Mouse (Mus musculus) heart, postnatal 0 days (tissue): Measurements from ENCODE around the gene Nsd2. TPM values are rescaled to one million over a fixed set of nuclear protein-coding genes. Genes with fewer than 3 reads are reported as not detected.

Experiments
- ATAC-seq: fragments of 200-750 bp; cut with Nextera tagmentation; 2 replicates; pipeline ENCODE4 v1.8.0; 2017; ENCODE audit warnings: low read depth, moderate number of reproducible peaks, moderate library complexity; ENCODE audit not compliant: insufficient read depth
- DNase-seq: peaks from one replicate; pipeline ENCODE4 v3.0.0-alpha.2; 2016; ENCODE audit warnings: low spot score
- H3K27ac ChIP-seq: fragments of 300-500 bp; sonication (generic); 2 replicates; pipeline ENCODE4 v1.5.1; 2014; ENCODE audit warnings: low read depth, mild to moderate bottlenecking
- H3K27me3 ChIP-seq: fragments of 300-500 bp; sonication (generic); 2 replicates; pipeline ENCODE4 v1.6.1; 2014; ENCODE audit warnings: low read length, mixed read lengths; ENCODE audit not compliant: control insufficient read depth, insufficient read depth
- H3K36me3 ChIP-seq: fragments of 300-500 bp; sonication (generic); replicated peaks from 2 replicates; pipeline ENCODE4 v1.6.1; 2014; ENCODE audit warnings: low read length, mixed read lengths; ENCODE audit not compliant: control insufficient read depth, insufficient read depth
- H3K4me1 ChIP-seq: fragments of 300-500 bp; sonication (generic); 2 replicates; pipeline ENCODE4 v1.6.1; 2014; ENCODE audit warnings: antibody characterized with exemption; ENCODE audit not compliant: control insufficient read depth, insufficient read depth
- H3K4me2 ChIP-seq: fragments of 300-500 bp; sonication (generic); 2 replicates; pipeline ENCODE4 v1.6.1; 2014; ENCODE audit warnings: low read depth, mild to moderate bottlenecking, low read length, moderate library complexity
- H3K4me3 ChIP-seq: fragments of 300-500 bp; sonication (generic); 2 replicates; pipeline ENCODE4 v1.5.1; 2014; ENCODE audit warnings: low read depth, low read length
- H3K9ac ChIP-seq: fragments of 300-500 bp; sonication (generic); replicated peaks from 2 replicates; pipeline ENCODE4 v1.6.1; 2014; ENCODE audit warnings: low read depth, low read length, mixed read lengths
- H3K9me3 ChIP-seq: fragments of 300-500 bp; sonication (generic); replicated peaks from 2 replicates; pipeline ENCODE4 v1.6.1; 2016; ENCODE audit warnings: low read length; ENCODE audit not compliant: control insufficient read depth
- CTCF ChIP-seq: IDR thresholded peaks from 2 replicates; pipeline ENCODE4 v1.5.1; 2016; ENCODE audit warnings: antibody characterized with exemption, control low read depth, low read depth
- EP300 ChIP-seq: IDR thresholded peaks from 2 replicates; pipeline ENCODE4 v1.6.1; 2016; ENCODE audit warnings: antibody characterized with exemption, low read depth
- WGBS: fragments of 180-500 bp; shearing (Covaris S2); extraction: QIAGEN DNeasy Blood & Tissue Kit; methylation state at CpG from one replicate; pipeline ENCODE4 v1.1.7; 2014; 5-methylcytosine and 5-hydroxymethylcytosine counted together
- polyA plus RNA-seq: library from polyadenylated mRNA; unstranded; fragments of >200 nt; fragmentation: Nextera tagmentation; extraction: Ambion mirVana; gene quantifications from 2 replicates; pipeline ENCODE4 v1.2.1, GENCODE M21; 2015
- total RNA-seq: library from RNA; depleted of rRNA; stranded (reverse); fragments of >200 nt; gene quantifications from 2 replicates; pipeline ENCODE4 v1.2.3, GENCODE M21; 2014; ENCODE audit warnings: low replicate concordance

Gene Nsd2
- total and polyA plus RNA-seq, 2 experiments from 2014 or later: 11.2 to 13.6 TPM

DNA sequence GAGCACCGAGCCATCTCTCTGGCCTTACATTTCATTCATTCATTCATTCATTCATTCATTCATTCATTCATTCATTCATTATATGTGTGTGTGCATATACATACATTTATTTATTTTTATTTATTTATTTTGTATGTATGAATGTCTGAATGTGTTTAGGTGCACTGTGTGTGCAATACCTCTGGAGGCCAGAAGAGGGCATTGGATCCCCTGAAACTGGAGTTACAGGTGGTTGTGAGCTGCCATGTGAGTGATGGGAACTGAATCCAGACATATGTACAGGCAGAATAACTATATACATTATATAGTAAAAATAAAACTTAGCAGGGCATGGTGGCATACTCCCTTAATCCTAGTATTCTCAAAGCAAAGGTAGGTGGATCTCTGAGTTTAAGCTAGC, 32.6 kb downstream of the Nsd2 start:
- no peaks in the 10 kb centered on the region for H3K9me3 ChIP-seq
- H3K4me3 ChIP-seq: no peak overlapping the region
- no peak for DNase-seq
- TF ChIP-seq EP300 (no peak), CTCF (no peak)
- H3K4me2 ChIP-seq: no peak overlapping the region
- WGBS: 100% methylated on average over 1 of the region's 1 CpGs
- no peaks in the 10 kb centered on the region for H3K27me3 ChIP-seq
- no peak overlapping the region for H3K9ac ChIP-seq
- ATAC-seq: no peak
- peaks cover 35% of the 10 kb centered on the region for H3K36me3 ChIP-seq
- H3K27ac ChIP-seq: no peak overlapping the region
- H3K4me1 ChIP-seq: no peaks in the 10 kb centered on the region

DNA sequence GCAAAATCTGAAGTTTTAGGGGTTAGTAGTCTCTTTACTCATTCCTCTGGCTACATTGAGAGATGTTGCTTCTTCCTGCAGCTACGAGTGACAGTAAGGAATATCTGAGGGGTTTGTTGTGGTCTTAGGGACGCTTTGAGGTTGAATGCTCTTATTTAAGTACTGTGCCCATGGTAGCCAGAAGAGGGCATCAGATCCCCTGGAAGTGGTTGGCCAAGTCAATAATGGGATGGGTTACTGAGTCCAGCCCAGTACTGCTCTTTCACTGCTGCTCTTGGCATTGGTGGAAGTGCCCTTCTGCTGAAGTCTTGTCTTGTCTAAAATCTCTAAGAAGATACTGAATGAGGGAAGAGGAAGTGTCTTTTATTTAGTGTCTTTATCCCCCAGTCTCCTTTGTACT, 33.5 kb downstream of the Nsd2 start:
- Histone ChIP-seq H3K27me3 (no peaks in the 10 kb centered on the region), H3K9me3 (no peaks in the 10 kb centered on the region), H3K4me1 (no peaks in the 10 kb centered on the region), H3K27ac (no peak overlapping the region), H3K4me3 (no peak overlapping the region), H3K4me2 (no peak overlapping the region), H3K9ac (no peak overlapping the region), H3K36me3 (peaks cover 35% of the 10 kb centered on the region)
- DNase-seq (no peak), ATAC-seq (no peak)
- TF ChIP-seq CTCF: no peak
- 69% methylated on average over 2 of the region's 2 CpGs for WGBS

DNA sequence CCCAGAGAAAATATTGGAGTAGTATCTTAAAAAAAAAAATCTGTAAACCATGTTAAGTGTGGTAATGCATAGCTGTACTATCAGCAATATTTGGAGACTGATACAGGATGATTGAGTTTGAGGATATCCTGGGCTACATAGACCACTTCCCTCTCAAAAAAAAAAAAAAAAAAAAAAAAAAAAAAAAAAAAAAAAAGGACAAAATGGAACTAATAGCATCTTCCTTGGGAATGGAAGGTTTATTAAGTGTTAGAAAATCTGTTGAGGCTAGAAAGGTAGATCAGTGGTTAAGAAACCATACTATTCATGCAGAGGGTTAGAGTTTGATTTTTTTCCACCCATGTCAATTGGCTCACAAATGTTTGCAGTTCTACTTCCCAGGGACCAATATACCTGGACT, 37.2 kb downstream of the Nsd2 start:
- Histone ChIP-seq H3K9ac (no peak overlapping the region), H3K4me1 (no peaks in the 10 kb centered on the region), H3K9me3 (no peaks in the 10 kb centered on the region), H3K27me3 (no peaks in the 10 kb centered on the region), H3K4me3 (no peak overlapping the region), H3K27ac (no peak overlapping the region), H3K4me2 (no peak overlapping the region), H3K36me3 (peaks cover 55% of the 10 kb centered on the region)
- no peak for ATAC-seq
- DNase-seq: no peak
- TF ChIP-seq EP300: no peak
- no peak for TF ChIP-seq CTCF

DNA sequence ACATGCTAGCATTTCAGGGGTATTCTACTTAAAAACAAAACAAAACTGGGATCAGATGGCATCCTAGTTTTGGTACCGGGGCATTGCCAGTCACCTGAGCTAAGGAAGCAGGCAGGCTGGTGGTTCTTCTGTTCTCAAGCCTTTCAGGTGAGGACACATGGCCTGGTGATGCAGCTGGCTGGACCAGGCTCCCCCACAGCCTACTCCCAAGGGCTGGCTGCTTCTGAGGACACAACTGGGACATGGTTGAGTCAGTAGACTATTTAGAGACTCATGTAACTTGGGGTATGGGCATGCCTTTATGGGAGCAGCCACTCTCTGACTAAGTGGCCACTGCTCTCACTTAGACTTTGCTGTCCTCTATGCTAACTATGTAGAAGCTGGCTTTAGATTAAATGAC, 54.9 kb downstream of the Nsd2 start:
- Histone ChIP-seq H3K4me3 (no peak overlapping the region), H3K9ac (no peak overlapping the region), H3K27ac (no peak overlapping the region), H3K36me3 (peaks cover 62% of the 10 kb centered on the region), H3K4me2 (no peak overlapping the region), H3K27me3 (no peaks in the 10 kb centered on the region), H3K4me1 (no peaks in the 10 kb centered on the region), H3K9me3 (no peaks in the 10 kb centered on the region)
- TF ChIP-seq CTCF: no peak
- no peak for TF ChIP-seq EP300
- DNase-seq: no peak
- no peak for ATAC-seq
- 97% methylated on average over 1 of the region's 1 CpGs for WGBS

DNA sequence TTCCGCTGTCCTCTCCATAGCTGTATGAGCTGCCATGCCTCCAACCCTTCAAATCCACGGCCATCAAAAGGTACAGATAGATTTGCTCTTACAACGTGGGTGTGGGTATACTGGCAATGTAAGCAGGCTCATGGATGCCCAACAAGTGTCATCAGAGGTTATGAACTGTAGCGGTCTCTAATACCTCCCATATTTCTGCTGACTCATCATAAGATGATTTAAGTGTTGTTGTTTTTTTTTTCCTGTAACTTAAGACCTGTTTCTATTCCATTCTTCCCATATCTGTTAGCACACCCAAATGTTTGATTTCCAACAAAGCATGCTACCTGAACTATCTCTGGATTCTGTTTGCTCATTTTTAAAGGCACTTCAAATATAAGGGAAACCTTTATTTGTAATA, 60.6 kb downstream of the Nsd2 start:
- no peaks in the 10 kb centered on the region for H3K4me1 ChIP-seq
- ATAC-seq: no peak
- H3K4me3 ChIP-seq: no peak overlapping the region
- H3K36me3 ChIP-seq: peaks cover 86% of the 10 kb centered on the region
- 95% methylated on average over 4 of the region's 4 CpGs for WGBS
- H3K27me3 ChIP-seq: no peaks in the 10 kb centered on the region
- TF ChIP-seq EP300: no peak
- TF ChIP-seq CTCF: no peak
- DNase-seq: no peak
- H3K27ac ChIP-seq: no peak overlapping the region
- no peak overlapping the region for H3K4me2 ChIP-seq
- no peaks in the 10 kb centered on the region for H3K9me3 ChIP-seq
- no peak overlapping the region for H3K9ac ChIP-seq

DNA sequence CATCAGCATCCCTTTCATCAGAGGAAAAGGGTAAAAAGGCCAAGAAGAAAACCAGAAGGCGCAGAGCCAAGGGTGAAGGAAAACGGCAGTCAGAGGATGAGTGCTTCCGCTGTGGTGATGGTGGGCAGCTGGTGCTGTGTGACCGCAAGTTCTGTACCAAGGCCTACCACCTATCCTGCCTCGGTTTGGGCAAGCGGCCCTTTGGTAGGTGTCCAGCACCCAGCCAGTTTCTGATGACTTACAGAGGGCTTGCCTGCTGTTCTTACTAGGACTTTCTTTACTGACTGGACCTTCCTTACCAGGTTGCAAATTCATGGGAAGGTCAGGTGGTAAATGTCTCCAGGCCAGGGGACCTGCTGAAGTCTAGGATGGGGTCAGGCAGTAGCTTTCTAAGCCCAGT, 72.9 kb downstream of the Nsd2 start:
- no peaks in the 10 kb centered on the region for H3K27me3 ChIP-seq
- no peak overlapping the region for H3K27ac ChIP-seq
- no peaks in the 10 kb centered on the region for H3K4me1 ChIP-seq
- no peak overlapping the region for H3K4me3 ChIP-seq
- WGBS: 95% methylated on average over 6 of the region's 6 CpGs
- DNase-seq: no peak
- ATAC-seq: no peak
- peaks cover 97% of the 10 kb centered on the region for H3K36me3 ChIP-seq
- no peak overlapping the region for H3K9ac ChIP-seq
- TF ChIP-seq CTCF (no peak), EP300 (no peak)
- H3K4me2 ChIP-seq: no peak overlapping the region
- H3K9me3 ChIP-seq: no peaks in the 10 kb centered on the region
